Mouse (Mus musculus) liver, adult (tissue): ENCODE results near the gene Tie1.

Experiments
- GATA4 ChIP-seq: IDR thresholded peaks from 2 replicates; pipeline ENCODE4 v1.6.1; 2014; ENCODE audit warnings: mild to moderate bottlenecking, low read length; ENCODE audit not compliant: insufficient replicate concordance

Tie1 gene

DNA sequence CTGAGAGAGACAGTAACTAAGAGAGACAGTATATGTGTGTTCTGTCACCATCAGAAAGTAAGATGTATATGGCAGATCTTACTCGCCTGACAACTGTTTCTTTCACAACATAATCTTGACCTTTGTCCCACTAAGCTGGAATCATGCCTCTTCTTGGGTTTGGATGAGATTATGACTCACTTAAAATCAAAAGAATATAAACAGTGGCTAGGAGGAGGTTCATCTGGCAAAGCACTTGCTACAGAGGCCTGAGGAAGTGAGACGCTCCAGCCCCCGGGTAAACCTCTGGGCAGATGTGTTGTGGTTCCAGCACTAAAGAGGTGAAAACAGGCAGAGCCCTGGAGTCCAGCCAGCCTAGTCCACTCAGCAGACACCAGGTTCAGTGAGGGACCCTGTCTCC is 15.7 kb upstream of the Tie1 start:
- TF ChIP-seq GATA4 = no peak

DNA sequence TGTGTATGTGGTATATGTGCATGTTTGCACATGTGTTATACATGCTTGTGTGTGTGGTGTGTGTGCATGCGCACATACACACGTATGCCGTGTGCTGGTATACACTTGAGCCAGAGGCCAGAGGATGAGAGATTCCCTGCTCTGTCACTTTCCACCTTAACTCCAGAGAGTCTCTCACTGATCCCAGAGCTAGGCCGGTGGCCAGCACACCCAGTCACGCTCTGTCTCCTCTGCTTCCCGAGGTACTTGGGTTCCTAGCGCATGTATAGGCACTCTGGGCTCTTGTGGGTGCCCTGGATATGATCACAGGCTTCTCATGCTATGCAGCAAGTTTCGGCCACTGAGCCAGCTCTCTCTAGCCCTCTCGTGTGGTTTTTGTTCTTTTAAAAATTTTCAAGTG is 10.9 kb upstream of the Tie1 start:
- no peak for TF ChIP-seq GATA4

DNA sequence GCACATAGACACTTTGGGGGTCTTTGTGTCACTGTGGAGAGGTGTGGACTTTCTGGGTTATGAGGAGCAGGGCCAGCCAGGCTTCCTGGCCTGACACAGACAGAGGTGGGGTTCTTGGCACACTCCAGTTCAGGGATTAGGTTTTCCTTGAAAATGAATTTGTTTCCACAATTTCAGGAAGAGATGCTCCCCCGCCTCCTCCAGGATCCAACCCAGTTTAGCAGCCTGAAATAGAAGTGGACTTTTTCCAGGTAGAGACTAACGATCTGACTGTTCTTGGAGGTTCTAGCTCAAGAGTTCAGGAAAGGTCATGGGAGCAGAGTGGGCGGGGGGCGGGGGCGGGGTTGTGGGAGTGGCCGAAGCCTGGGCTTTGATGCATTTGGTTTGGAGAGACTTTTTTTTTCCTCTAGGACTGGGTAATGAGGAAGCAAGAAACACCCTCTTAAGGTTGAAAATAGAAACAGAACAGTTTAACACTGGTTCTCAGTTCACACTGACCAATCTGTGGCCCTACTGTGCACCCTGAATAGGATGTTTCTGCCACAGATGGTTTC is 10.4 kb upstream of the Tie1 start:
- TF ChIP-seq GATA4 = no peak

DNA sequence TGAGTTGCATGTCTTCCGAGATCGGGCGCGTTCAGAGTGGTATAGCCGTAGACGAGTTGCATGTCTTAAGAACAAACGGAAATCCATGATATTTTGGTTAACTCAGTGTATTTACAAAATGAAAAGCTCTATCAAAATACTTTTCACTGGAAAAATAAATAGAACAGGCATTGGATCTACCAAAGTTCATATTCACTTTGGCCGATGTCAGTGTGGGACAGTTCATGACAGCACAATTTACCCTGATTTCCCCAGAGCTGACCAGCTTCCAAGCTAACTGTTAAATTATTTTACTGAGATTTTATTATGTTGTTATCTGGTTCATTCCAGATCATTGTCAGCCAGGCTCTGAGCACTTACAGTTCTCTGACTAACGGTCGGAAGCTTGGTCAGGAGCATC is 600 bp upstream of the Tie1 start:
- no peak for TF ChIP-seq GATA4

DNA sequence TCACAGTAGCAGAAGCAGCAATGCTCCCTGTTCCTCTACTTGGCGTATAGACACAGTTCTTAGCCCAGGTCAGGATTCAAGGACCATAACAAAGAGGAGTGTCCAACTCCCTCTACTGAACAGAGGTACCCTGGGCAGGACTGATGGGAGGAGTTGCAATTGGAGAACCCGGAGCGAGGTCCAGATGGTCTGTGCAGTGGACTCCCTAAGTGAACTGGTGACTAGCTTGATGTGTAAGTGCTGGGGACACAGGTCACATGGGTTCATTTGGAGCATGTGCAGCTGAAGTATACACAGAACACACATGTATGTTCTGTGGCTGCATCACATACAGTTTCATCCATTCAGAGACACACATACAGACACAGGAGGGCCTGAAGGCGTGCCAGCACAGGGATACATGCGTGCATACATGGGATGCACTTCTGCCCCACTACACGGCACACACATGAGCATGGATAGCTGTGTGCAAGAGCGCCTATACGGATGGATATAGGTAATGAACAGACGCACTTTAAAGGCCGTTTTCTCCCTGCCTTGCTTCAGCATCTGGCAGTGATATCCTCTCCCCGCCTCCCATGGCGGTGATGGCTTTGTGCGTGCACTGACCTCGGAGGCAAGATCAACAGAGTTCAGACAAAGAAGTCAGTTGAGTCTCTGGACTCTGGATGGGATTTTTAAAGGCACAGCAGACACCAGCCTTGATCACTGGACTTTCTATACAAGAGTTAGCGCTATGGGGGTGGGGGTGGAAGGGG is 12.9 kb downstream of the Tie1 start:
- no peak for TF ChIP-seq GATA4

DNA sequence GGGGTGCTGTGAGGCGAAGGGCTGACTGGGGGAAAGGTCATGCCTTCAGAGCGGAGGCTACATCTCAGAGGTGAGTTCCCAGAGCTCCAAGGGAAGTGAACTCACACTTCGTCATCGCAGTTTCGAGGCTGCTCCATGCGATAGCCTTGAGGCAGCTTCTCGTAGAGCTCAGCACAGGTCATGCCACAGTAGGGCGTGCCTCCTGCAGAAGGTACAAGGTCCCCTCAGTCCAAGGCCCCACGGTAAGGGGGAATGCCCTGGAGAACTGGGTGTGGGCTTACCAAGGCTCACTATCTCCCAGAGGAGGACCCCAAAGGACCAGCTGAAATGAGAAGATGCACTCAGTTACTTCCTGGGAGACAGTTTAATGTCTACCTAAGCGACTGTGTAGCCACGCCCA is 17.2 kb downstream of the Tie1 start:
- TF ChIP-seq GATA4 = no peak

DNA sequence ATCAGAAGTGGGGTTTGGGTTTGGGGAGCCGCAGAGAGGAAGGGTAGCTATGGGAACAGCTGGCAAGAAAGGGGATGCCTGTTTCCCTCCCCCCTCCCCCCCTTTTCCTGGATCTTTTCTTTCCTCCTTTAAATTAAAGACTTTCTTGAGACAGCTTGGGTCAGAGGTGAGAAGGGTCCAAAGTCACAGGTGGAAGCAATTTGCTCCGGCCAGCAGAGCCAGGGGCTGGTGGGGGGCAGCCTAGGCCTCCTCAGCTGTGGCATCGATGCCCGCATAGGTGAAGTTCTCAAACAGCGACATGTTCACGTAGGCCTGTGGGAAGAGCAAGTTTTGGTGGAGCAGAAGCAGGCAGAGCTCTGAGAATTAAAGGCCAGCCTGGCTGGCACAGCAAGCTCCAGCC is 18.6 kb downstream of the Tie1 start:
- no peak for TF ChIP-seq GATA4

DNA sequence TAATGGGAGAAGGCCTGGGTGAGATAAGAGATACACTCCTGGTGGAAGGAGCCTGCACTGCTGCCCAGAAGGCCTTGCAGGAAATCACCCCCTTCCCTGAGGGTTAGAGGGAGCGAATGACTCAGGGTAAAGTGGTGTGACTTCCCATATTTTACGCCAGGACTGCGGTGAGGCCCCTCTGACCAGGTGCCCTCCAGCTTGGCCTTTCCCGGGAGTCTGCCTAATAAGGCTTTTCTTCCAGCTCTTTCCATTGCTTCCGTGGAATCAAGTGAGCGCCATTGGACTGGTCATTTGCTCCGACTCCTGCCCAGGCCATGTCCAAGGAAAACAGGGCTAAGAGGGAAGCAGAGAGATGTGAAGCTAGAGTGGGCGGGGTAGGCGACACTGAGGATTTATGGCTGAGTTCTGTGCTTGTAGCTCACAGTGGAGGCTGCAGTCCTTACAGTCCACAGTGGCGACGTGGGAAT is 24.1 kb downstream of the Tie1 start:
- TF ChIP-seq GATA4 = no peak

DNA sequence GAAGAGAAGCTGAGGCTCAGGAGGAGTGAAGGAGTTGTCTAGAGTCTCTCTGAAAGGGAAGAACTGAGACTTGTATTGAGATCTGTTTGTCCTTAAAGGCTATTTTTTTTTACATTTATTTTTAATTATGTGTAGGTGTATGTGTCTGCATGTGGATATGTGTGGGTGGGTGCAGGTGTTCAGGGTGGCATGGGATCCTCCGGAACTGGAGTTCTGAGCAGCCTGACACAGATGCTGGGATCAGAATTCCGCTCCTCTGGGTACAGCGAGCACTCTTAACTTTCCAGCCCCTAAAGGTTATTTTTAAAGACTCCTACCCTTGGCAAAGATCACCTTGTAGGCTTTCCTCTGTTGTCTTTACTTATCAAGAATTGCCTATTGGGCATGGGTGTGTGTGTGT is 24.9 kb downstream of the Tie1 start:
- no peak for TF ChIP-seq GATA4

DNA sequence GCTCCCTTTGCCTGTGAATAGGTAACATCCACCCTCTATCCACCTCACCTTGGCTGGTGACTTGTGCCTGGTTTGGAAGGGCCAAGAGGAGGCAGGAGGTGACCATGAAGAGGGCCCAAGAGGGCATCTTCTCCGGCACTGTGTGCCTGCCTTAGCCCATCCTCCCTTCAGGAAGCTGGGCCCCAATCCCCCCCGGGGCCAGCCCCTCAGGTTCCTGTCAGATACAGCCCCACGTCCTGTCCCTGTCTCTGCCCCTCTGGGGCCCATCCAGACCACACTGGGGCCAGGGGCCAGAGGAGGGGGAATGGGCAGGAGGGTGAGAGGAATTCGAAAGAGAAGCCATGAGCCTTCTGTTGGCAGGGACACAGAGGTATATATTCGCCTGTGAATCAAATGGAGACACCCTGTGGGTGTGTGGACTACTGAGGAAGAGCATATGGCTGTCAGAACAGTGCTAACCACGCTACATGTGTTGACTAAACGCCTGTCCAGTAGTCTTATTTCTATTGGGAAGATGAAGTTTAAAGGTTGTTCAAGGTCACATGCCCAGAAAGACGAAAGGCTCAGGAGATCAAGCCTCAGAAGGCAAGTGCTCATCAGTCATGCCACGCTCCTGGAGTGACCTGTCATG is 32.4 kb downstream of the Tie1 start, which contains the start of gene Mpl:
Mpl (minus strand) TSS at position 169 of the 631 bp plus-strand sequence.
- no peak for TF ChIP-seq GATA4

DNA sequence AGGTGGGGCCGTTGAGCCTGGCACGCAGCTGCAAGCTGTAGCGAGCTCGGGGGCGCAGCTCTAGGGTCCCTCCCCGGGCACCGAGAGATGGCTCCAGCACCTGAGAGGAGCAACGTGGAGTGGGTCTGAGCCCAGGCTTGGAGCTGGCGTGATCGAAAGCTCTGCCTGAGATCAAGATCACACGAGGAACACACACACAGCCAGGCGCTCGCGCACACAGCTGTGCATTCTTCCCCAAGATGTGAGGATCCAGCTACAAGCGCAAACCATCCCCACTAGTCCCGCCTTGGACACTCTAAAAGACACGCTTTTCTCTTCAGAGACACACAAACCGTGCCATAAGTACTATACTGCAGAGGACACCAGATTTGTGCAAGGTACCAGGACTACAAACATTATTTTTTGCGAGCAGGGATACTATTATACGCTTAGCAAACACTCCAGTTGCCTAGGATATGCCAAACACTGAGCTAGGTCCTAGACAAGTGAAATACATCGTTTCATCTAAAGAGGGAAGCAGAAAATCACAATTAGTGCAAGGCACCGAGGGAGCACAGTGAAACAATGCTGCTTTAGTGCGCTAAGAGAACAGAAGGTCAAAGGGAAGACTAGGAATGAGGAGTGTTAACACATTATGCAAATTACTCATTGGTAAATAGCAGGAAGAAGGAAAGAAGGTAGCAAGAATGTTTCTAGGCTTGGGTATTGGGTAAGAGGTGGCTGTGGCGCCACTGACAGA is 43.3 kb downstream of the Tie1 start:
- TF ChIP-seq GATA4 = no peak

DNA sequence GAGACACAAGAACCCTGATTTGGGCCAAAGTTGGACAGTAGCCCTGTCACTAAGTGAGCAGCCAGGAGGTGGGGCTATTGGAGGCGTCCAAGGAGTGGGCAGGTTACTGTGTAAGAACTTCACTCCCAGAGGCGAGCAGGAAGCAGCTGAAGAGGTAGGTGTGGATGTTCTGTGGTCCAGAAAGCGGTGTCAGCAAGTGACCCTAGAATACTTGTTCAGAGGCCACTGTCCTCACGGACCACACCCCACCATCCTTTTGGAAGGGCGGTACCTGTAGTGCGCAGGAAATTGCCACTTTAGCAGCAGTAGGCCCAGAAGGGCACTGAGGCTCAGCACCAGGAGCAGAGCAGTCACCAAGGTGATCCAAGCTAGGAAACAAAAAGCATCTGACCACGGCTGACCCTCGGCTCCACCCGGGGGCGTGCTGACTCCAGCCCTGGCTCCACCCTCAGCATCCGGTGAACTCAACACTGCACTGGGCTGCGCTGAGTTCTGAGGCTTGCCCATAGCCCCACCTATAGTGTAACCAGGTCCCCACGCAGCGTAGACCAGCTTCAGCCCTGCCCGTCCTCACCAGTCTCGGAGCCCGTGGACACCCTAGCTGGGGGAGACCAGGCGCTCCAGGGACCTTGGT is 44.0 kb downstream of the Tie1 start:
- no peak for TF ChIP-seq GATA4

DNA sequence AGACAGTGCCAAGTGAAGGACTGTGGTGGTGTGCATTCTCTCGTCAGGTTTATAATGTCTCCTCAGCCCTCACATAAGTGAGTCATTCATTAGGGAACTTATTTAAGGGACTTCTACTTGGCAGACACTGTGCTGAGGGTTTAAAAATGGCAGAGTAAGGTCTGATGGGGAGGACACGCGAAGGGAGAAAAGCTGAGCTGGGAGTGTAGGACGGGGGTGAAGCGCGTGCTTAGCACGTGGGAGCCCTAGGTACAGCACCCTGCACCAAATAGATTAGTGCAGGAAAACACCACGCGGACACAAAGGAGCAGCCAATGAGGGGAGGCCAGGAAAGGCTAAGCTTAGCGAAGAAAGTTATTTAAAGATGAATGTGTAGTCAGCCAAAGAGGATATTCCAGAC is 44.8 kb downstream of the Tie1 start:
- no peak for TF ChIP-seq GATA4

DNA sequence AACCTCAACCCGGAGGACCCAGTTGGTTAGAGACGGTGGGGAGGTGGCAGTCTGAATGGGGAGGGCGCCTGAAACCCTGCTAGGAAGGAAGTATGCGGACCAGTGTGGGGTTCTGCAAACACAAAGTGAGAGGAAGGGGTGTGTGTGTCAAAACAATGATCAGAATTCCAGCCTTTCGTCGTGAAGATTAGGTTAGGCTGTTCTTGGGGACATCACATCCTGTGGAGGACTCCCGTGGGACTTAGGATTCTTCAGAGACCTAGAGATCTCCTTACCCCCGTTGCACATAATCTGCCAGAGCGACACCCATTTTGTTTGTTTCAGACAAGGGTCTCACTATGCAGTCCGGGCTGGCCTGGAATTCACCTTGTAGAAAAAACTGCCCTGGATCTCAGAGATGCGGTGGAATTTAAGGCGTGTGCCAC is 52.0 kb downstream of the Tie1 start:
- TF ChIP-seq GATA4 = no peak
